Mouse (Mus musculus): ENCODE measurements around the gene C1qtnf5.

Gene C1qtnf5

DNA sequence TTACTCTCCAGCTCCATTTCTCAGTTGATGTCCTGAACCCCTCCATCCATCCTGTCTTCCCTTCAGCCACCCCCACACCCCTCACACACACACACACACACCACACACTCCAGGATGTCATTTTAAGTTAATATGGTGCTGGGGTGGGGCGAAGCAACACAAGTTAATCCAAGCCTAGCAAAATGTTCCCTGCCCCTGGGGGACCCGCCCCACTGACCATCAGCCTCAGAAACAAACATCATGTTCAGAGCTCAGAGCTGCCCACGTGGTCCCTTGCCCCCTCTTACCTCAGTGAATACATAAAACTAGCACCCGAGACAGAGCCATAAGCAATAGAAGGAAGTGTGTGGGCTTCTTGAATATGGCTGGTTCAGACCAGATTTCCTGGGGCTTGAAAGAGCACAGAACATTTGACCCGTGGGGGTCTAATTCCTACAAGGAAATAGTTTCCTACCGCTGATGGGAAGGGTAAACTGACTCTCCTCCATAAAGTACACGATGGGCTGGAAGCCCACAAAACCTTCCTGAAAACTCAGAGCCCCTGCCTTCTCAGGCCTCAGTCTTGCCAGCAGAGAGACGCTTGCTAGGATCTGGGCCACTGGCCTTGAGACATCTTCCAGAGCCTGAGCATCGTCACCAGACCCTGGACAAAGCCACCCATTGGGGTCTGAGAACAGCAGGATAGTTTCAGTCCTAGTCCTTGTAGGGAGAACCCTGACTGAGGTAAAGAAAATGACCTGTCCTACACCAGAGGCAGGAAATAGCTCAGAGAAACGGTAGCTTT is 26.9 kb upstream of the C1qtnf5 start:
- no peak for DNase-seq (ENCODE audit: low spot score)

DNA sequence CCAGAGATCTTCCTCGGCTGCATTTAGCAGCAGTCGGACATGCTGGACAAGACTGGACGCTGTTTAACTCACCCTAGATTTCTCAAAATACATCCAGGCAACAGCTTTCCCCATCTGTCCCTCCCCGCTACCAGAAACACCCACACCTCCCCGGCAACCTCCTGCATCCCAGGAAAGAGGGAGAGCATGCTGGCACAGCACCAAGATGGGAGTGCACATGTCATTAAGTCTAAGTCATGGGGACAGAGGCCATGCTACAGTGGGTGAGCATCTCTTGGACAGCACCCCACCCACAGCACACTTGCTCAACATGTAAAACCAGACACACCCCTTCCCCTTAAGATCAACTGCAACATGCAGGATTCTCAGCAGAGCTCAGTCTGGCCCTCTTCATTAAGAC is 26.1 kb upstream of the C1qtnf5 start:
- peak; percentile 48 for DNase-seq (ENCODE audit: low spot score)

DNA sequence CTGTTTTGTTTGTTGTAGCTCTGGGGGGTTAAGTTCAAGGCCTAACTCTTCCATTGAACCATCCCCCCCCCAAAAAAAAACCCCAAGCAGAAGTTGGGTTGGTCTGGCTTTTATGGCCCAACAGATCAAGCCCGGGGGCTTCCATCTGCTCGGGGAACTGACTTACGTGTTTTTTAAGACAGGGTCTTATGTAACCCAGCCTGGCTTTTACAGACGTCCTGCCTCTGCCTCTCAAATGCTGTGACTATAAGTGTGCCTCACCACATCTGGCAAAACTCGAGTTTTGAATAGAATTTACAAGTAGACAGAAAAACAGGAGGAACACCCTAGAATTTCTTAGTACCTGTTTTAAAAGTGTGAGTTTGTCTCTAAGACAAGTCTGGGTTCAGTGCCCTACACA is 25.5 kb upstream of the C1qtnf5 start:
- no peak for DNase-seq (ENCODE audit: low spot score)

DNA sequence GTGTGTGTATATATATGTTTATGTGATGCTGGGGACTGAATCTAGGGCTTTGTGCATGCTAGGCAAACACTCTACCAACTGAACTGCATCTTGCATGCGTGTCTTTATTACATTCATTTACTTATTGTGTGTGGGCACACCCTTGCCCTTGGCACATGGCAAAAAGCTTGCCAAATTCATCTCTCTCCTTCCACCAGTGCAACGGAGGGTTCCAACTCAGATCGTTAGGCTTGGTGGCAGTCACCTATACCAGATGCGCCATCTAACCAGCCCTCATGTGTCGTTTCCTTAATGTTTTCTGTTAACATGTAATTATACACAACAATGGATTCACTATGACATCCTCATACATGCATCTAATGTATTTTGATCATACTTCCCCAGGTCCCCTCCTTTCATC is 24.8 kb upstream of the C1qtnf5 start:
- no peak for DNase-seq (ENCODE audit: low spot score)

DNA sequence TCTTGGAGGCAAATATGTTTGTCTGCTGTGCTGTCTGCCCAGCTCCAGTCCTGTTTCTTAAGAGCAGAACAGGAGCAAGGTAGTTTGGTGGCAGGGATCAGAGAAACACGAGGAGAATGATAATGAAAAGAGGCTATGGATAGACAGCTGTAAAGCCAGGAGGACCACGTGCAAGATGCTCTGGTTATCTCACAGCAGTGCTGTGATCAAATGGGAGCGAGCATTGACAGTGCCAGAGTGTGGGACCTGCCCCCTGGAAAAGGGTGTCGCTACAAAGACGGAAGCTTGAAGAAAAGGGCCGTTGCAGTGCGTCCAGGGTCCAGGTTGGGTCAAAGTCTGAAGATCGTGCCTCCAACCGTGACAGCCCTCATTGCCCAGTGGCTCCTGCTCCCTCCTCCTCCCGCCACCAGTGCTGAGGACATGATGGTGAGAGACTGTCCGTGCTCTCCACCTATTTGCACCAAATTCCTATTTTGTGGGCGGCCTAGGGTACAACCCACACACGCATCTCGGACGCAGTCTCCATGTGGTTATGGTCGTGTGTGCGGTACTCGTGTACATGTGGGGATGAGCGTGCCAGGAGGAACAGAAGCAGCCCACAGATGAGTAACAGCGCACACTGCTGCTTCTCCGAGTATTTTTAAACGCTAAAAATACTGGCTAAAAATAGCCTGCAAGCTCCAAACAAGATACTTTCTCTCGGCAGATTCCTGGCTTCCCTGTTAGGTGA is 23.5 kb upstream of the C1qtnf5 start:
- no peak for DNase-seq (ENCODE audit: low spot score)

DNA sequence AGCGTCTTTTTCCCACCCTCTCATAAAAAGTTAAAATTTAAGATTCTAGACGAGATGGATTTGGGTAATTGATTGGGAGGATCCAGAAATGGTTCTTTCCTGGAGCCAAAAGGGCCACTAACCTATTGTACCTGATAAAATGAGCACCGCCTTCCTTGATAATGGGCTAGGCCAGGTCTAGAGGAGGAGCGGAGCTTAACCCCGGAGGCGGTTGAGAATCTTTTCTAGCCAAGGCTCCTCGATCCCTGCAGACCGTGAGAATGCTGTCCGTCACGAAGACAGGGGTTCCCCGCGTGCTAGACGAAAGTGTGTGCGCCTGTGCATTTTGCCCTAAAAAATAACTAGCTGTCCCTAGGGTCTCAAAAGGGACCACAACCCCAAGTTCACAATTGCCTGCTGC is 22.8 kb upstream of the C1qtnf5 start:
- DNase-seq (ENCODE audit: low spot score): no peak

- DNase-seq (ENCODE audit: low spot score): peak; percentile 89
Measured at GRCm38 (mm10) chr9:44084659-44085229, 22.3 kb upstream of the C1qtnf5 start.

DNA sequence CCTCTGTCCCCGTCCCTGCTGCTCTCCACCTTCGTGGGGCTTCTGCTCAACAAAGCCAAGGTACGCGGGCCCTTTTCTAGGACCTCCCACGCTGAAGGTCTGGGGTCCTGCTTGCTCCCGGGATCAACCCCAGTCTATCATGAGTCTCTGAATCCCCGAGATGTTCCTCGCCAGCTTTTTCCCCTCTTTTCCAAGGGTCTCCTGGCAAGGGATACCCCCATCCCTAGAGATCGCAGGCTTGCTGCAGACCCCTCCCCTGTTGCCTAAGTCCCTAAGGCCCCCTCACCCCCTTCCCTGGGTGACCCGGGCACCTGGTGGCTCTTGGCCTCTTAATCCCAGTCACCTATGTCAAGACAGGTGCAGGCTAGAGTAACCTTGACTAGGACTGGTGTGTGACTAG is 21.8 kb upstream of the C1qtnf5 start:
- DNase-seq (ENCODE audit: low spot score): no peak

DNA sequence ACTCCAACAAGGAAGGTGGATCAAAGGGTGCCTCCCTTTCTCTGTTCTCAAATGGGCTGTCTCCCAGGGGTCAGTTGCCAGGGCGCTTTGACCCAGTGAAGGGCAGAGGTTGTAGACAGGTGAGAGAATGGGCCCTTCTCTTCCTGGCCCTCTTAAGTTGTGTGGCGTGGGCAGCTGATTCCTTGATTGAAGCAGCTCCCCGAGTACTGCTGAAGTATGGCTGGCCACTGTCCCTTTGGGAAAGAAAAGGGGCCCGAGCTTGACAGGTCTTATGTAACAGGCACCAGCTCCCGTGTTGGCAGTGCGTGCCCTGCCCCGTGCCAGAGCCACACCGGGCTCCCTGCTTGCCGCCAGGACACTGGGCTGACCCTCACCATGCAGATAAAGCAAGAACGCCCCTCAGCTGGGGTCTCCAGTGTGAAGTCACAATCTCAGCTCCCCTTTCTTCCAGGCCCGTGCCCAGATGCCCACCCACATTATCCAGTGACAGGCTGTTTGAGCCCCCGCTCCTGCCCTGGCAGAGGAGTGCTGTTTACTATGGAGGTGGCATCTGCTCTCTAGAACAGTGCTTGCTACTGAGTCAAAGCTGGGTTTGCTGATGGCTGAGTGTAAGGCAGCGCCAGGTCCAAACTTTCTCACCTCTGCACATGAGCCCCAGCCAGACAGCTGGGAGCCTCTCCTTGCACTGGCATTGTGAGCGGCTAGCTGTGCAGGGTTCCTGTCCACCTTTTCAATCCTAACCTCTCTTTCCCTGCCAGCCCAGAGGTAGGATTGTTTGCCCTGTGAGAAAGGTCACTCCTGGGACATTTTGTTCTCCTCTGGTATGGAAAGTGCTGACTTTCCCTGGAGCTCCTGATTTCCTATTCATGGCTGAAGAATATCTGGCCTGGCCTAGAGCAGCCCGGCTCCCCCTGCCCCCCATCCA is 21.0 kb upstream of the C1qtnf5 start:
- DNase-seq (ENCODE audit: low spot score): no peak

DNA sequence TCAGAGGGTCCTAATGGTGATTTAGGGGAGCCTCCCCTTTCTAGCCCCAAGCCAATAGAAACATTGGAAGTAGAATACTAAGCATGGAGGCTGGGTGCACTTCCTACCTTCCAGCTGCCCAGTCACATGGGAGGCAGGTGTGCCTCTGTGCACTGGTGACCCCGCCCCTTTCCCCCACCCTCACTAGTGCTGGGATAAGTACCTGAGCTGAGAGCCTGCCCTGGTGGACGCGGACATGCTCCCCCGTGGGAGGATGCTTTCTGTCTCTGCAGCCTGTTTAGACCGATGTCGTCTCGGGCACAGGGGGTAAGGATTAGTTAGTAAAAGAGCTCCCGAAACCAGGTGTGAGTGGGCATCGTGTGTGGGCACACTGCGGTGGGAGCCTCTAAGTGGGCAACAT is 20.1 kb upstream of the C1qtnf5 start:
- DNase-seq (ENCODE audit: low spot score): no peak

- no peak for DNase-seq (ENCODE audit: low spot score)
Measured at GRCm38 (mm10) chr9:44087761-44088455, 19.1 kb upstream of the C1qtnf5 start.

- no peak for DNase-seq (ENCODE audit: low spot score)
Measured at GRCm38 (mm10) chr9:44088877-44089608, 18.0 kb upstream of the C1qtnf5 start.

DNA sequence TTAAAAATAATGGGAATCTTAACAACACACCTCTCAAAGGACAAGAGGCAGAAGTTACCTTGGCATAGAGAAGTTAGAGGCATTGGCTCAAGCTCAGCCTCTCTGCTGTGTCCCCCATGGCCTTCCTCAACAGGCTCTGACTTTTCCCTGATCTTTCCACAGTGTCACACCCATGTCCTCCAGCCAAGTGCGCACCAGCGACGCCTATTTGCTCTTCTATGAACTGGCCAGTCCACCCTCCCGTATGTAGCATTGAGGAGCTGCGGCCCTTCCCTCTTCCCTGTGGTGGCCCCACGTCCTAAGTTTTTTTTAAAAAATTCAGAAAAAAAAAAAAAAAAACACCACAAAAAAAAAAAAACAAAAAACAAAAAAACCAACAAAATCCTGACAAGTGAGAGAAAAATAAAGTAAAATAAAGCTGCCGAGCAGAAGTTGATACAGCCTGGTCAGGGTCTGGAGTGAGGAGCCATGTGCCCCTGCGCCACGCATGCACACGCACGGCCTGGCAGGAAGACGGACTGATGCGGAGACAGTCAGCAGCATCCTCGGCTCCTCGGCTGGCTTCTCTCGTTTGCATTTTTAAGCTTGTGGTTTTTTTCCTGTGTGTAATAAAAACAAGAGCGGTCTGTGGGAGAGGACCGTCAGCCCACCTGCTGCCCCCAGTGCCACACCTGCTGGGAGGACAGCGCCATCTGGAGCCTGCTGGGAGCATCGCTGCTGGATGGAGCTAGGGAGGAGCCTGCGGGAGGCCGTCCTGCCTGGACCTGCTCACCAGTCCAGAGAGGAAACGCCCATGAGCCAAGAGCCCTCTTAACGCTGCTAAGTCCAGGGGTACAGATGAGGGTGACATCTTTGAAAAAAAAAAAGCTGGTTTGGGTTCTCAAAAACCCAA is 13.2 kb upstream of the C1qtnf5 start:
- DNase-seq (ENCODE audit: low spot score): peak; percentile 66

GRCm38 (mm10) chr9:44094737-44095136 is 12.3 kb upstream of the C1qtnf5 start:
- DNase-seq (ENCODE audit: low spot score): no peak

DNA sequence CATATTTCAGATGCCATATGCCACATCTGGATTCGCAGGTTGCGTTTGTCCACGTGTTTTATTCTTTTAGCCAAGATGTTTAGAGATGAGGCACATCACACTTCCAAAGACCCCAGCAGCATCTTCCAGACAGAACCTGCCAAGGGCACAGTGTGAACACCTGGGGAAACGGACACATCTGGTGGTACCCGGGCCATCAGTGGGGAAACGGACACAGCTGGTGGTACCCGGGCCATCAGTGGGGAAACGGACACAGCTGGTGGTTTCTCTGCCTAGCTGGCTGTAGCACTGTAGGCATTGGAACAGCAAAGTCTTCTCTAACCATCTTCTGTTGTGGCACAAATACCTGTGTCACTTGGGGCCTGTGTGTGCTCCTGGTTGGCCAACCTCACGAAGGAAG is 11.3 kb upstream of the C1qtnf5 start:
- DNase-seq (ENCODE audit: low spot score): no peak

- DNase-seq (ENCODE audit: low spot score): no peak
Measured at GRCm38 (mm10) chr9:44096536-44096935, 10.5 kb upstream of the C1qtnf5 start.

GRCm38 (mm10) chr9:44101490-44101889 is 5.6 kb upstream of the C1qtnf5 start, which contains the start of gene Mfrp:
Mfrp (plus strand) TSS chr9:44101729.
- DNase-seq (ENCODE audit: low spot score): no peak

DNA sequence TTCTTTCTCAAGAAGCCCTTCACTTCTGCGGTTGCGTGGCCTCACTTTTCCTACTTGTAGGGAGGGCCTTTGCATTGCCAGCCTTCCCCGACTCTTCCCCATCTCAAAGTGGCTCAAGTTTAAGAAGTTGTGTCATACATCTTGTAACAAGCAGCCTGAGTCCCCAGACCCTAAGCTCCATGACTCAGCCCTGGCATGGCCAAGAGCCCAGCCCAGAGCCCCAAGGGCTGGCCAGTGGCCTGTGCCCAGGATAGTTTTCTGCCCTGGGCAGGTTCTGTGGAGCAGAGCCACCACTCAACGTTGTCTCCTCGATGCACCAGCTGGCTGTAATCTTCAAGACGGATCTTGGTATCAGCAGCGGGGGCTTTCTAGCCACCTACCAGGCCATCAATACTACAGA is 2.2 kb upstream of the C1qtnf5 start:
- no peak for DNase-seq (ENCODE audit: low spot score)

DNA sequence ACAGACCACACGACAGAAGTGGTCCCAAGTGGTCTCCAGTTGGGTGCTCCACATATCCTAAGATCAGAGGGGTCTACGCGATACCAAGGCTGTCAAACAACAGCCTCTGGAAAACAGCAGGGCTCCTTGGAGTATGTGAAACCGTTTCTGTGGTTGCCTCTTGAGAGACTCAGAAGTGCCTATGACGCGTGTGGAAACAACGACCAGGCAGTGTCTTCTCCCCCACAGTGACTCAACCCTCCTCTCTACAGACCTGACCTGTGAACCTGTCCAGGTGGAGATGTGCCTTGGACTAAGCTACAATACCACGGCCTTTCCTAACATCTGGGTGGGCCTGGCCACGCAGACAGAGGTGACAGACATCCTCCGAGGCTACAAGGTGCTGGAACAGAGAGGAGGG is 1.3 kb upstream of the C1qtnf5 start:
- DNase-seq (ENCODE audit: low spot score): no peak

DNA sequence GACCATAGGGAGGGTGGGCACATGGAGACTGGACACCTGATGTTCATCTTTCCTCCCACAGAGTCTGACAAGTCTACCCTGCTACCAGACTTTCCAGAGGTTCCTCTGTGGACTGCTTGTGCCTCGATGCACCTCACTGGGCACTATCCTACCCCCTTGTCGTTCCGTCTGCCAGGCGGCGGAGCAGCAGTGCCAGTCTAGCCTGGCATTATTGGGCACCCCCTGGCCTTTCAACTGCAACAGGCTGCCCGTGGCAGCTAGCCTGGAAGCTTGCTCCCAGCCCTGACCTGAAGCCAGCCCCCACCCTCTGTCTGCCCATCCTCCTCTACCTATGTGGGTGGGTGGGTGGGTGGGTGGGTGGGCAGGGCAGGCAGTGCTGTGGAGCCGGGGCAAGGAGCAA is 863 bp upstream of the C1qtnf5 start:
- no peak for DNase-seq (ENCODE audit: low spot score)
